Comparison of ENCODE assay signal across 8 mouse cellular contexts in genomic region chr1:133133425-133133824, GRCm38 (mm10). TPM values are rescaled to one million over a fixed set of nuclear protein-coding genes. Genes with fewer than 3 reads are reported as not detected.
DNase-seq lines count a peak whose midpoint lies in the region; ATAC-seq and TF ChIP-seq lines count a peak whose summit lies in the region.

No protein-coding gene starts in this region.

- peaks cover 28% of the 10 kb centered on the region for H3K36me3 ChIP-seq in heart, adult 2 months (ENCODE audit: control insufficient read depth, insufficient read depth, low read length)
- H3K36me3 ChIP-seq in heart, embryonic 15.5 days = peaks cover 24% of the 10 kb centered on the region
- H3K36me3 ChIP-seq in liver, embryonic 15.5 days (replicated peaks) = peaks cover 59% of the 10 kb centered on the region
- H3K36me3 ChIP-seq in stomach, embryonic 15.5 days = peaks cover 21% of the 10 kb centered on the region

- H3K9ac ChIP-seq in heart, adult 2 months (ENCODE audit: low read depth, low read length) = peak overlapping the region; percentile 93
- peak overlapping the region; percentile 97 for H3K9ac ChIP-seq in heart, embryonic 15.5 days
- peak overlapping the region; percentile 93 for H3K9ac ChIP-seq in liver, embryonic 15.5 days
- H3K9ac ChIP-seq in stomach, embryonic 15.5 days = peak overlapping the region; percentile 89; the same call in 1 of the 2 replicates

- no peaks in the 10 kb centered on the region for H3K9me3 ChIP-seq in heart, embryonic 15.5 days (replicated peaks)
- no peaks in the 10 kb centered on the region for H3K9me3 ChIP-seq in liver, embryonic 15.5 days (replicated peaks)
- no peaks in the 10 kb centered on the region for H3K9me3 ChIP-seq in stomach, embryonic 15.5 days

- ATAC-seq in heart, embryonic 15.5 days (replicated peaks; ENCODE audit: insufficient number of reproducible peaks, insufficient read depth, low FRiP score, low read depth) = no peak
- ATAC-seq in liver, embryonic 15.5 days (ENCODE audit: insufficient read depth) = peak; percentile 2; the same call in 1 of the 2 replicates
- no peak for ATAC-seq in stomach, embryonic 15.5 days (ENCODE audit: insufficient read depth, low FRiP score, low read depth)
- ATAC-seq in activated CD4-positive, CD25-positive, alpha-beta regulatory T cell, adult 4 months = no peak

- peaks cover 5% of the 10 kb centered on the region for H3K4me1 ChIP-seq in heart, adult 2 months (ENCODE audit: control insufficient read depth, insufficient read depth, low read length)
- peaks cover 41% of the 10 kb centered on the region for H3K4me1 ChIP-seq in heart, embryonic 15.5 days (replicated peaks)
- H3K4me1 ChIP-seq in liver, embryonic 15.5 days (replicated peaks) = peaks cover 47% of the 10 kb centered on the region
- peaks cover 15% of the 10 kb centered on the region for H3K4me1 ChIP-seq in stomach, embryonic 15.5 days

- DNase-seq in heart, adult 2 months = no peak
- DNase-seq in heart, postnatal 25 days (ENCODE audit: low spot score) = no peak
- DNase-seq in brain, adult 2 months (ENCODE audit: low read depth, low spot score) = peak; percentile 40
- no peak for DNase-seq in cerebellum, adult 11 months

- peak overlapping the region; percentile 96 for H3K4me2 ChIP-seq in heart, embryonic 15.5 days
- H3K4me2 ChIP-seq in liver, embryonic 15.5 days = peak overlapping the region; percentile 80
- peak overlapping the region; percentile 91 for H3K4me2 ChIP-seq in stomach, embryonic 15.5 days

- TF ChIP-seq EP300 in heart, adult 2 months (IDR thresholded peaks at IDR 0.05; ENCODE audit: insufficient read depth, low read depth, low read length) = no peak

- no peak for TF ChIP-seq CTCF in heart, adult 2 months (IDR thresholded peaks at IDR 0.05)

- WGBS in heart, adult 2 months = 2% methylated on average over 2 of the region's 2 CpGs
- 8% methylated on average over 2 of the region's 2 CpGs for WGBS in heart, embryonic 15.5 days
- 0% methylated on average over 2 of the region's 2 CpGs for WGBS in liver, embryonic 15.5 days (ENCODE audit: insufficient replicate concordance)
- 6% methylated on average over 2 of the region's 2 CpGs for WGBS in stomach, embryonic 15.5 days

- no peak for TF ChIP-seq POLR2A in heart, adult 2 months (IDR thresholded peaks at IDR 0.05; ENCODE audit: insufficient read depth, low read depth, low read length)

- H3K79me2 ChIP-seq in heart, adult 2 months (replicated peaks; ENCODE audit: control insufficient read depth, insufficient read depth, low read length) = peaks cover 6% of the 10 kb centered on the region

- peak overlapping the region; percentile 90 for H3K4me3 ChIP-seq in heart, adult 2 months
- peak overlapping the region; percentile 82 for H3K4me3 ChIP-seq in heart, embryonic 15.5 days
- peak overlapping the region; percentile 95 for H3K4me3 ChIP-seq in liver, embryonic 15.5 days (replicated peaks)
- peak overlapping the region; percentile 84 for H3K4me3 ChIP-seq in stomach, embryonic 15.5 days (replicated peaks)

- no peaks in the 10 kb centered on the region for H3K27me3 ChIP-seq in heart, adult 2 months (ENCODE audit: control insufficient read depth, insufficient read depth, low read length)
- no peaks in the 10 kb centered on the region for H3K27me3 ChIP-seq in heart, embryonic 15.5 days
- no peaks in the 10 kb centered on the region for H3K27me3 ChIP-seq in liver, embryonic 15.5 days
- no peaks in the 10 kb centered on the region for H3K27me3 ChIP-seq in stomach, embryonic 15.5 days (replicated peaks)

- intact Hi-C loops in heart, adult 2 months (cut with DNase I) = loop anchor here (5.0 kb wide), 2 partner anchors 289 to 784 kb away; partner anchors contain the start of gene Sox13
- intact Hi-C loops in heart, postnatal 25 days (cut with DNase I) = no loop called here

- peak overlapping the region; percentile 98 for H3K27ac ChIP-seq in heart, adult 2 months
- peak overlapping the region; percentile 99 for H3K27ac ChIP-seq in heart, embryonic 15.5 days
- H3K27ac ChIP-seq in liver, embryonic 15.5 days (replicated peaks) = peak overlapping the region; percentile 95
- H3K27ac ChIP-seq in stomach, embryonic 15.5 days = peak overlapping the region; percentile 46; the same call in 1 of the 2 replicates

RNA-seq across cellular contexts. Expression of gene Ppp1r15b, which starts 2.5 kb away (rescaled TPM):
- 10 to 100 TPM; 21.5 to 22.8 TPM for total RNA-seq in heart, adult 2 months (2021)
- 8.6 and 12.8 TPM in 2 replicates for polyA plus RNA-seq in heart, adult 2 months (2012; rRNA removed)
- total RNA-seq in heart, postnatal 25 days (2021) = 10 to 100 TPM; 22.1 to 27.3 TPM
- 20.2 and 24.3 TPM in 2 replicates for polyA plus RNA-seq in heart, embryonic 15.5 days (2015; fragmentation: Nextera tagmentation; extraction: Ambion mirVana)
- polyA plus RNA-seq in liver, embryonic 15.5 days (2015; fragmentation: Nextera tagmentation; extraction: Ambion mirVana) = 39.1 and 45.5 TPM in 2 replicates
- 39.3 and 47.8 TPM in 2 replicates for polyA plus RNA-seq in stomach, embryonic 15.5 days (2015; fragmentation: Nextera tagmentation; extraction: Ambion mirVana)
- polyA plus RNA-seq in activated CD4-positive, CD25-positive, alpha-beta regulatory T cell, adult 4 months (2017; shearing (Covaris generic)) = 10 to 100 TPM; 21.7 to 22.4 TPM

RNA-seq across cellular contexts. Expression of gene Plekha6, which starts 30.6 kb away (rescaled TPM):
- 10 to 100 TPM; 51.0 to 67.5 TPM for total RNA-seq in heart, adult 2 months (2021)
- polyA plus RNA-seq in heart, adult 2 months (2012; rRNA removed) = 55.2 and 81.4 TPM in 2 replicates
- 10 to 100 TPM; 66.5 to 77.1 TPM for total RNA-seq in heart, postnatal 25 days (2021)
- 12.2 and 13.8 TPM in 2 replicates for polyA plus RNA-seq in heart, embryonic 15.5 days (2015; fragmentation: Nextera tagmentation; extraction: Ambion mirVana)
- polyA plus RNA-seq in liver, embryonic 15.5 days (2015; fragmentation: Nextera tagmentation; extraction: Ambion mirVana) = 2.2 and 2.5 TPM in 2 replicates
- 16.5 and 17.4 TPM in 2 replicates for polyA plus RNA-seq in stomach, embryonic 15.5 days (2015; fragmentation: Nextera tagmentation; extraction: Ambion mirVana)
- under 1 TPM in 1 of 2 experiments, not detected in 1; 0.06 TPM for polyA plus RNA-seq in activated CD4-positive, CD25-positive, alpha-beta regulatory T cell, adult 4 months (2017; shearing (Covaris generic))

Comparison
In these comparisons a context has a peak if more than half of its experiments do, and no peak if none do; other contexts are left out.
1. H3K27ac ChIP-seq: peak in every context shown above with its lines; median percentile 99 in heart, embryonic 15.5 days; 98 in heart, adult 2 months; 95 in liver, embryonic 15.5 days; 46 in stomach, embryonic 15.5 days.